Mouse (Mus musculus) urinary bladder, postnatal 4 days (tissue): ENCODE measurements around the gene Tcf7l2.

Experiments used
- DNase-seq, 2 experiments: peaks; one replicate each; pipeline ENCODE4 v3.0.0; 2021 to 2022; ENCODE audit warnings: low spot score in 2 of 2

The Tcf7l2 gene

GRCm38 (mm10) chr19:55729376-55729775, 12.2 kb upstream of the Tcf7l2 start:
- DNase-seq: no peak

DNA sequence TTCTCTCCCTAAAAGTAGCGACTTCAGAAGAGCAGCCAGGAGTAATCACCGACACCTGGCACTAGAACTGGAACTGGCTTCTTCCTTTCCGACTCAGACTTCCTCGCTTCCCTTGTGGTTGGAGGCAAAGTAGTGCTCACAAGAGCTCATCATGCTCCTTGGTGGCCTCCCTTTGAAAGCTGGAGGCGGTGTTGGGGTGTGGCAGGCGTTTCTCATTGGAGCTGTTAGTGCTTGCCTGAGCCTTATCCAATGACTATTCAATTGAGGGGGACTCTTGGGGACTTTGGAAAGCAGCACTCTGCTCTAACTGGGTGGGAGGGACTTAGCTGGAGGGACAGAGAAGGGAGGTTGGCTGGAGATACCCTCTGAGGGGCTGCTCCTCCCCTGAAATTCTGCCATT, 9.1 kb upstream of the Tcf7l2 start:
- no peak for DNase-seq

DNA sequence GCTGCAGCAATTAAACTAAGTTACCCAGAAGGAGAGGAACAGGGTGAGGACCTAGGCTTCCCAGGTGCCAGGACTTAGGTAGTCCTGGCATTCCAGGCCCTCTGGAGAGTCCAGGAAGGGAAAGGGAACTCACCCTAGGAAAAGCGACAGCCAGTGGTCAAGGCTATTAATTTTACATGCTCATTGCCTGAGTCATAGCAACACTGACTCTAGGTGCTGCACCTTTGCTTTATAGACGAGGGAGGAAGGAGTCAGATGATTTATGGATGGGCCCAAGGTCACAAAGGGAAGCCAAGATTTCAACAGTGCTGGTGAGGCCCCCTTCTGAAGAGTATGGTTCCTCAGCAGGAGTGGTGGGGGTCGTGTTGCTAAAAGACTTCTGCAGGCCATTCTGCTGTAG, 8.6 kb upstream of the Tcf7l2 start:
- DNase-seq: no peak

GRCm38 (mm10) chr19:55736016-55736415, 5.6 kb upstream of the Tcf7l2 start:
- no peak for DNase-seq

DNA sequence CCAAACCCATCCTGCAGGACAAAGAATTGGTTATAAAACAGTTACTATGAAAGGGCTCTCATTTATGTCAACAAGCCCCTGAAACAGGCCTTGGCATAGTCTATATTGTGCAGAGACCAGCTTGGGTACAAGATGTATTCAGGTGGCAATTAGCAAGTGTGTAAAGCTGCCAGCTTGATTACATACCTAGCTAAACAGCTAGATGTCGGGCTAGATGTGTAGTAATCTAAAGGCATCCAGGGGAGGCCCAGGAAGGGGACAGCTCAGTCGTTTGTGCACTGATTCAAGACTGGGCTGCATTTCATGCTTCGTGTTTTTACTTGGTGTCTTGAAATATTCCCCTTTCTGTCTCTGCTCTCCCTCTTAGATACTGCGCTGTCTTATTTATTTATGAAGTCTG, 1.9 kb upstream of the Tcf7l2 start:
- DNase-seq: no peak

DNA sequence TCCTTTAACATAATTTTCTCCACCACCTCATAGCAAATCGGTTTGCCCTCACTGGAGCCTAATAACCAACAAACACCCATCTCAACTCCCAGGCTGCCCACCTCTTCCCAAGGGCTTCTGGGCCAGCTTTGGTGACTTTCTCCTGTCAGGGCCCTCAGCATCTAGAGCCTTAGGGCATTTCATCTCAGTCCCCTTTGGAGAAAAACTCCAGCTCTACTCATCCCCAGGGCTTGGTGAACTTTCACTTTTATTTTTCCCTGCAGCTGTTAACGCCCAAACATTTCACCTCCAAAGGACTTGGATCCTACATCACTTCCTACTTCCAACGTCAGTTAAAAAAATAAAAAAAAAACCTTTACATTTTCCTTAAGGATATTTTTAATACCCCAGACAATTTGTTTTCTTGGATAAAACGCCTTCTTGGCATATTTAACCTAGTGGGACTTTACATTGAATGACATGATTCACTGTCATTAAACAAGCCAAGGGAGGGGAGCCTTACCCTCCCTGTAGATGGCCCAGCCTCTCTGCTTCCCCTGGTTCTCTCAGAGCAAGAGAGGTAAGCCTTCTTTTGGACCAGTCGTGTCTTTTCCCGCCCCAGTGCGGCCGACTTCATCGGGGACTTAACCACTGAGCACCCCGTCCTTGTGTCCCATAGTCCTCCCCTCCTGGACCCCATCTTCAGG, 724 bp upstream of the Tcf7l2 start:
- no peak for DNase-seq

- peak in 1 of 2 experiments; percentile 51 for DNase-seq
Observed at GRCm38 (mm10) chr19:55742386-55743000, 873 bp downstream of the Tcf7l2 start.

DNA sequence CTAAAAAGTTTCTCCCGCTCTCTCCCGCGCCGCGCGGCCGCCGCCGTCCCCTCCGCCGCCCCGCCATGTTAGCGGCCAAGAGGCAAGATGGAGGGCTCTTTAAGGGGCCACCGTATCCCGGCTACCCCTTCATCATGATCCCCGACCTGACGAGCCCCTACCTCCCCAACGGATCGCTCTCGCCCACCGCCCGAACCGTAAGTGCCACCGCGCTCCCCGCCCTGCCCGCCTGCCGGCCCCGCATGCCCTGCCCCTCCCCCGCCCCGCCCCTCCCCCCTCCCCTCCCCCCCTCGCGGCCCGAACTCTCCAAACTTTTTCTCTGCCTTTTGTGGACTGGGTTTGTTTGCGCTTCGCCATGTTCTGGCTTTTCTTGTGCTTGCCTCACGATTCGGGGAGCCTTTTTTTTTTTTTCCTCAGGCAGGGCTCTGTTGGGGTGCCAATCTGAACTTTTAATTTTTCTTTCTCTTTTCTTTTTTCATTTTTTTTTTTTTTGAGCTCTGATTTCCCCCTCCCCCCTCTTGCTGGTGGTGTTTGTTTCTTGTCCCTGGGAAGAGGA, 1.5 kb downstream of the Tcf7l2 start:
- DNase-seq: peak; percentile 57 to 68

GRCm38 (mm10) chr19:55743557-55744441, 2.2 kb downstream of the Tcf7l2 start:
- DNase-seq: peak; percentile 67 to 76

GRCm38 (mm10) chr19:55744576-55745191, 3.1 kb downstream of the Tcf7l2 start:
- DNase-seq: no peak

- DNase-seq: no peak
Observed at GRCm38 (mm10) chr19:55745192-55745578, 3.6 kb downstream of the Tcf7l2 start.

DNA sequence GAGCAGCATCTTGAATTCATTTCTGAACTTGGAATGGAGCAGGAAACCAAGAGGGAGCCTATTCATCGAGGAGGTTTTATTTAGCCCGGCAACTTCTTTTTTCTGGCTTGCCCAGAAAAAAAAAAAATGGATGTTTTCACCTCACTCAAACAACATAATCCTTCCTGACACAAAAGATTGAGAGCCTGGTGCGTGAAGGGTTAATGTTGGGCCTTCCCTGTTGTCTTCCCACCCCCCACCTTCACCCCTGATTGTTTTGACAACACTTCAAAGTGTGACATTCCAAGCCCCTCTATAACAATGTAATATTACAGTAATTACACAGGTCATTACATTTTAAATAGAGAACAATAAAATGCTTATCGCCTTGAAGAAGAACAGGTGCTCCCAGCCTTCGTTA, 4.6 kb downstream of the Tcf7l2 start:
- DNase-seq: no peak

- DNase-seq: no peak
Observed at GRCm38 (mm10) chr19:55747237-55747925, 5.8 kb downstream of the Tcf7l2 start.

DNA sequence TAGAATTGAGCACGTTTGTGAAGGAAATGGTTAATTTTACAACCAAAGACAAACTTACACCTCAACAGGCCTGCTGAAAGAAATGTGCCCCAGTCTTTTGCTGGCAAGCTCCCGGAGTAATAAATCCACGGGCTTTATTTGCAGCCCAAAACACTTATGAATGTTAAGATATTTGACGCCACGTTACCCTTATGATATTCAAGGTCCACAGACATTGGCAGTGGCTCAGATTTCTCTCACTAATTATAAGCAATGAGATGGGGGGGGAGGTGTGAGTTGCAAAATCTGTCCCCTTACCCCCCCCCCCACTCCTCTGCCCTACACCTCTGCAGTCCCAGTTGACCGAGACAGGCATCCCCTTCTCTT, 6.3 kb downstream of the Tcf7l2 start:
- DNase-seq: no peak

DNA sequence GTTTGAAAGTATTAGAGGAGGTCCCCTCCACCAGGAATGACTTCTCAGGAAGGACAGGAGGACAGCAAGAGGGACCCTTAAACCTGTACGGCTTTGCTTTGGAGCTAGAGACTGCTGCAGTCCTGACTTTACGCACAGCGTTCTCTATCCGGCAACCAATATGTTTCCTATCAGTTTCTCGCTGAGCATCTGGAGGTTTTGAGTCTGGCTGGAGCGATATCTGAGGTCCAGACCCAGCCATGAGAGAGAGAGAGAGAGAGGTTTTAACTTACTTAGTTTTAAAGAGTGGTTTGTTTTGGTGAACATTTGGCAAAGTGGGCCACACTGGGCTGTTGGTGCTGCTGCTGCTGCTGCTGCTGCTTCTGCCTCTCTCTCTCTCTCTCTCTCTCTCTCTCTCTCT, 7.2 kb downstream of the Tcf7l2 start:
- DNase-seq: no peak

DNA sequence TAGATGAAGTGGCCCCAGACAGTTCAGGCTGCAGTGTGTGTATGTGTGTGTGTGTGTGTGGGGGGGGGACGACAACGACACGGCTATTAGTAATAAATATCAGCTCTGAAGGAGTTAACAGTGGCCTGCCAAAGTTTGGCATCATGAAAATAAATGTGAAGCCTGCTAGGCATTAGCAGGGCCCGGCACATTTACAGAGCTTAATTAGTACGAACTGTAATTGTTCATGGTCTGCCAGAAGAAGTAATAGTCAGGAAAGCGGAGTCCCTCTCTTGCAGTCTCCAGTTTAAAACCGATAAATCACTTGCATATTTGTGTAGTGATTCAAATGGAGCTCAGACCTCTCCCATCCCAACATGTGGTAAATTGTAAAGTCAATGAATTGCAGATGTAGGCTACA, 7.9 kb downstream of the Tcf7l2 start:
- no peak for DNase-seq

DNA sequence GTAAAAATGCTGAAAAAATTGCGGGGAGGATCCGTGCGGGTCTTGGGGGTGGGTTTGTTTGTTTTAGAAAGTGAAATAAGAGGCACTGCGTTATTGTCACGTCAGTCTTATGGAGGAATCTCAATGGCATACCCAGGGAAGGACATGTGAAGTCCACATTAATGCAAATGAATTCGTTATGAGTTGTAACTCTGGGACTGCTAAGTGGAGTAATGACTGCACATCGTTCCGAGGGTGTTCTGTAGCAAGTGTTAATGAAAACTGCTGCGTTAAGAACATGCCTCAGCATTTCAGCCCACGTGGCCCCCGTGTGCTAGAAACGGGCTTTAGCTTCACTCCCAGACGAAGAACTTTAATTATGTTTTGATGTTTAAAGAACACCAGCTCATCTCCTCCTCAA, 8.4 kb downstream of the Tcf7l2 start:
- no peak for DNase-seq

GRCm38 (mm10) chr19:55750465-55750864, 8.8 kb downstream of the Tcf7l2 start:
- DNase-seq: no peak

GRCm38 (mm10) chr19:55752861-55753260, 11.2 kb downstream of the Tcf7l2 start:
- no peak for DNase-seq

DNA sequence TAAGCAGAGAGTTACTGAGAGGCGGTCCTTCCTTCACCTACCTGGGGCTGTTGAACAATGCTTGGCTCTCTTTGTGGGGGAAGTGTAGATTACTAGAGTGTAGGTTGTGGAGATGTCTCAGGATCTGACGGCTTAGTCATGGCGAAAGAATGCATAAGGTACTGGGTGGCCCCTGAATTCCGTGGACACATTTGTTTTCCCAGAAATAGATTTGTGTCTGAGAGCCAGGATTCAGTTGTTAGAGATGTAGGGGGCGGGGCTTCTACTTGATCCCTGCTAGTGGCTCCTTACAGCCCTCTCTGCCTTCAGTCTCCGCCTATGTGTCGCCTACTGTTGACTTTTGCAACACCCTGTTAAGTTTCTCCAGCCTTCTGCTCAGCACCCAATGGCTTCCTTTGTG, 12.7 kb downstream of the Tcf7l2 start:
- no peak for DNase-seq

- no peak for DNase-seq
Observed at GRCm38 (mm10) chr19:55755462-55755861, 13.8 kb downstream of the Tcf7l2 start.
